Comparison of ENCODE assay signal across 29 mouse cellular contexts in genomic region chr17:73186929-73187328, GRCm38 (mm10).
DNase-seq lines count a peak whose midpoint lies in the region; ATAC-seq and TF ChIP-seq lines count a peak whose summit lies in the region.
"Had no signal": no experiment of that assay in that cellular context is flagged by ENCODE, and none has a peak within 500 bp of the region (broad histone marks: within the 10 kb centered on the region; RNA-seq: fewer than 3 reads in every experiment).

No protein-coding gene starts in this region.

- no peak overlapping the region for H3K27ac ChIP-seq in liver, embryonic 11.5 days (ENCODE audit: low read depth, low read length)
- H3K27ac ChIP-seq in liver, embryonic 16.5 days (ENCODE audit: low read length), result peak overlapping the region; percentile 18; the same call in 1 of the 2 replicates
- no peak overlapping the region for H3K27ac ChIP-seq in layer of hippocampus, adult 2 months
- H3K27ac ChIP-seq: embryonic facial prominence, embryonic 12.5 days; heart, embryonic 13.5 days; hindbrain, embryonic 14.5 days; lung, embryonic 15.5 days; midbrain, embryonic 10.5 days; midbrain, embryonic 15.5 days; neural tube, embryonic 15.5 days had no signal

- 0 out of 2 replicates have a peak, but pooled peaks have one; percentile 29 for ATAC-seq in liver, embryonic 11.5 days (replicated peaks; ENCODE audit: low FRiP score)
- ATAC-seq in liver, embryonic 16.5 days (ENCODE audit: low read depth), result peak; percentile 78
- ATAC-seq: forebrain, embryonic 14.5 days; midbrain, embryonic 15.5 days; Patski had no signal

- H3K9me3 ChIP-seq in liver, embryonic 11.5 days (ENCODE audit: control insufficient read depth, low read length), result no peaks in the 10 kb centered on the region
- no peaks in the 10 kb centered on the region for H3K9me3 ChIP-seq in liver, embryonic 16.5 days (replicated peaks; ENCODE audit: control insufficient read depth, low read length)
- H3K9me3 ChIP-seq: embryonic facial prominence, embryonic 12.5 days; heart, embryonic 13.5 days; lung, embryonic 15.5 days; midbrain, embryonic 10.5 days; midbrain, embryonic 15.5 days; neural tube, embryonic 15.5 days had no signal

- no peaks in the 10 kb centered on the region for H3K79me2 ChIP-seq in C2C12 (ENCODE audit: control insufficient read depth, insufficient read depth)

- no peaks in the 10 kb centered on the region for H3K4me1 ChIP-seq in liver, embryonic 11.5 days (replicated peaks; ENCODE audit: control insufficient read depth, insufficient read depth, low read length)
- no peaks in the 10 kb centered on the region for H3K4me1 ChIP-seq in liver, embryonic 16.5 days (ENCODE audit: control insufficient read depth, low read depth, low read length)
- H3K4me1 ChIP-seq: embryonic facial prominence, embryonic 12.5 days; midbrain, embryonic 10.5 days; midbrain, embryonic 15.5 days; neural tube, embryonic 15.5 days had no signal

- no peak overlapping the region for H3K4me3 ChIP-seq in C2C12 (ENCODE audit: insufficient read depth, poor library complexity, severe bottlenecking)
- no peak overlapping the region for H3K4me3 ChIP-seq in liver, embryonic 11.5 days (ENCODE audit: low read depth, low read length)
- H3K4me3 ChIP-seq in liver, embryonic 16.5 days (ENCODE audit: low read depth, low read length), result no peak overlapping the region
- H3K4me3 ChIP-seq in layer of hippocampus, adult 2 months, result no peak overlapping the region
- H3K4me3 ChIP-seq: embryonic facial prominence, embryonic 12.5 days; heart, adult 2 months; heart, embryonic 13.5 days; lung, embryonic 15.5 days; midbrain, embryonic 10.5 days; midbrain, embryonic 15.5 days; neural tube, embryonic 15.5 days had no signal

- no peak overlapping the region for H3ac ChIP-seq in C2C12 (ENCODE audit: control insufficient read depth, insufficient read length, low read depth)

- 86% methylated on average over 5 of the region's 5 CpGs for WGBS in liver, embryonic 11.5 days
- WGBS in liver, embryonic 16.5 days (ENCODE audit: insufficient replicate concordance), result 69% methylated on average over 5 of the region's 5 CpGs

- no peaks in the 10 kb centered on the region for H3K27me3 ChIP-seq in C2C12 (ENCODE audit: control insufficient read depth, insufficient read depth, insufficient read length)
- H3K27me3 ChIP-seq in liver, embryonic 11.5 days (replicated peaks; ENCODE audit: control insufficient read depth, insufficient read depth, low read length), result no peaks in the 10 kb centered on the region
- H3K27me3 ChIP-seq in liver, embryonic 16.5 days (ENCODE audit: control insufficient read depth, insufficient read depth, low read depth, low read length), result no peaks in the 10 kb centered on the region
- H3K27me3 ChIP-seq: embryonic facial prominence, embryonic 12.5 days; heart, embryonic 13.5 days; lung, embryonic 15.5 days; midbrain, embryonic 15.5 days; neural tube, embryonic 15.5 days; Patski had no signal

- no peaks in the 10 kb centered on the region for H3K36me3 ChIP-seq in C2C12 (ENCODE audit: control insufficient read depth, insufficient read depth)
- H3K36me3 ChIP-seq in liver, embryonic 11.5 days (ENCODE audit: control insufficient read depth, insufficient read depth, low read length), result no peaks in the 10 kb centered on the region
- no peaks in the 10 kb centered on the region for H3K36me3 ChIP-seq in liver, embryonic 16.5 days (ENCODE audit: control insufficient read depth, insufficient read depth)
- H3K36me3 ChIP-seq: lung, embryonic 15.5 days; midbrain, embryonic 15.5 days had no signal

- no peaks in the 10 kb centered on the region for H3K79me3 ChIP-seq in C2C12 (ENCODE audit: low read depth)

- DNase-seq in adrenal gland, adult 2 months, result peak; percentile 10
- no peak for DNase-seq in adrenal gland, postnatal 4 days (ENCODE audit: low spot score in 2 of 2)
- DNase-seq in liver, embryonic 11.5 days (ENCODE audit: low spot score), result no peak
- no peak for DNase-seq in layer of hippocampus, adult 2 months (ENCODE audit: low spot score in 2 of 2)
- DNase-seq in right cerebral cortex, postnatal 25 days, result no peak
- DNase-seq in kidney, adult 11 months, result no peak
- DNase-seq: cerebellum, adult 11 months; cerebellum, adult 9-10 months; cerebellum, postnatal 36 days; embryo, embryonic 11 days; gastrocnemius, postnatal 36 days; heart, adult 2 months; heart, postnatal 10 days; kidney, postnatal 25 days; left cerebral cortex, postnatal 4 days; retina, postnatal 1 day; right cerebral cortex, postnatal 14 days; thymus, postnatal 14 days had no signal

- H3K9ac ChIP-seq in liver, embryonic 11.5 days (ENCODE audit: low read depth, low read length), result no peak overlapping the region
- no peak overlapping the region for H3K9ac ChIP-seq in liver, embryonic 16.5 days (ENCODE audit: low read depth, low read length)
- H3K9ac ChIP-seq: embryonic facial prominence, embryonic 12.5 days; heart, embryonic 13.5 days; hindbrain, embryonic 14.5 days; lung, embryonic 15.5 days; midbrain, embryonic 15.5 days; neural tube, embryonic 15.5 days had no signal

- H3K4me2 ChIP-seq in liver, embryonic 11.5 days, result no peak overlapping the region
- no peak overlapping the region for H3K4me2 ChIP-seq in liver, embryonic 16.5 days (ENCODE audit: low read depth, low read length)
- H3K4me2 ChIP-seq: embryonic facial prominence, embryonic 12.5 days; heart, embryonic 13.5 days; hindbrain, embryonic 14.5 days; lung, embryonic 15.5 days; midbrain, embryonic 15.5 days; neural tube, embryonic 15.5 days had no signal

- TF ChIP-seq CTCF in C2C12 (IDR thresholded peaks at IDR 0.05; ENCODE audit: control insufficient read depth, insufficient read depth, insufficient read length), result no peak
- TF ChIP-seq CTCF in layer of hippocampus, adult 2 months (conservative IDR thresholded peaks at IDR 0.05), result no peak

TF ChIP-seq in C2C12, 6 proteins besides CTCF, POLR2A, EP300 and RAD21:
- TF ChIP-seq MAX (IDR thresholded peaks at IDR 0.05), result no peak
- no peak for TF ChIP-seq USF1 (IDR thresholded peaks at IDR 0.05; ENCODE audit: low read depth)
- peak; percentile 1 for TF ChIP-seq CEBPB (IDR thresholded peaks at IDR 0.05; ENCODE audit: low read depth)
- TF ChIP-seq MYOD1 (IDR thresholded peaks at IDR 0.05; ENCODE audit: control insufficient read depth, insufficient read length, low read depth), result no peak
- TF ChIP-seq FOSL1 (IDR thresholded peaks at IDR 0.05; ENCODE audit: insufficient read depth, low read length, poor library complexity, severe bottlenecking), result no peak
- TF ChIP-seq MYOG (IDR thresholded peaks at IDR 0.05; ENCODE audit: control insufficient read depth, extremely low read depth, insufficient read length), result no peak
TF ChIP-seq in C2C12: peak in this region for 1.
